Mouse (Mus musculus): ENCODE data around the gene Asl. TPM values are rescaled to one million over a fixed set of nuclear protein-coding genes. Genes with fewer than 3 reads are reported as not detected.

Gene Asl
- total and polyA plus RNA-seq, 3 experiments, result 3.2 to 5.9 (median 4.6) TPM

DNA sequence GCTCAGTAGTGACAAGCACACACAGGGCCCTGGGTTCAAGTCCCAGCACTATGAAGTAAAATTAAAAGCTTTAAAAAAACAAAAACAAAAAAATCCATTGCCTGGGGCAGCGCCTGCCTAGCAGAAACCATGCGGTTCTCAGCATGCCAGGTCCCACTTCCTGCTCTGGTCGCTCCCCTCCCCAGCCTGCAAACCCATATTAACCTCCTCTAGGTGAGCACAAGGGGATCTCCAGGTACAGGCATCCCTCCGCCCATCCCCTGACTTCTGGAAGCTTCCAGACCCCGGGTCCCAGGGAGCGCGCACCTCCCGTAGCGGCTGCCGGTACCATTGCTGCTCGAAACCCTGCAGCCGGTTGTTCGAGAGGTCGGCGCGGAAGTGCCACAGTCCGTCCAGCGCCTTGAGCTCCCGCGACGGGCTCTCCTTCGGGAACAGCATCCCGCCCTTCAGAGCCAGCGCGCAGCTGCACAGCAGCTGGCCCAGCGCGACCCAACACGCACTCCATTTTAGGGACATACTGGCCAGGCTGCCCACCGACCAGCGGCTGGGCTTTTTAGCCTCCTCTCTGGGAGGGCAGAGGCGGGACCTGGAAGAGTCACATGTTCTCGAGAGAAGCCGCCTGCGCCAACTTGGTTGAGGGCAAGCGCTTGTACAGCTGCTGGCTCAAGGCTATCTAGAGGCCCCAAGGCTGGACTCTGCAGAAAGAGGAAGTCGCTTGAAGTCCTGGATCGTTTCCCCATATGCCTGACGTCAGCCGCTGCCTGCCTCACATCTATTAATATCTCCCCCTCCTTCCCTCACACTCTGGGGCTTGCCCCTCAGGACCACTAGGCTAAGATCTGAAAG lies 26.5 kb downstream of the Asl start, which contains the start of gene Gusb:
TSS of gene Gusb (minus strand) at position 749 of the 846 bp plus-strand sequence.
- WGBS, result under 1% methylated on average over 39 of the region's 39 CpGs
- Histone ChIP-seq H3K27me3 (ENCODE audit: control insufficient read depth, insufficient read depth, low read length) (no peaks in the 10 kb centered on the region), H3K36me3 (ENCODE audit: control insufficient read depth, insufficient read depth, low read length) (no peaks in the 10 kb centered on the region), H3K9ac (ENCODE audit: low read depth, low read length) (peak within 1 kb of the TSS; percentile 83), H3K27ac (peak within 1 kb of the TSS; percentile 92), H3K4me3 (peak within 1 kb of the TSS; percentile 86), H3K4me1 (ENCODE audit: control insufficient read depth, insufficient read depth, low read length) (peaks cover 7% of the 10 kb centered on the region), H3K79me2 (replicated peaks; ENCODE audit: control insufficient read depth, insufficient read depth, low read length) (no peaks in the 10 kb centered on the region)
- 0 out of 2 replicates have a peak, but pooled peaks have one; percentile 3 for TF ChIP-seq EP300 (IDR thresholded peaks at IDR 0.05; ENCODE audit: insufficient read depth, low read depth, low read length)
- no peak; the same call in 1 of the 2 replicates for TF ChIP-seq CTCF (IDR thresholded peaks at IDR 0.05)
- peak; percentile 82 for TF ChIP-seq POLR2A (IDR thresholded peaks at IDR 0.05; ENCODE audit: insufficient read depth, low read depth, low read length)
- intact Hi-C loops (cut with DNase I), result loop anchor here (2.0 kb wide), 1 partner anchor 36 kb away; no protein-coding TSS in a partner anchor
- peak; percentile 88 to 92 for DNase-seq

DNA sequence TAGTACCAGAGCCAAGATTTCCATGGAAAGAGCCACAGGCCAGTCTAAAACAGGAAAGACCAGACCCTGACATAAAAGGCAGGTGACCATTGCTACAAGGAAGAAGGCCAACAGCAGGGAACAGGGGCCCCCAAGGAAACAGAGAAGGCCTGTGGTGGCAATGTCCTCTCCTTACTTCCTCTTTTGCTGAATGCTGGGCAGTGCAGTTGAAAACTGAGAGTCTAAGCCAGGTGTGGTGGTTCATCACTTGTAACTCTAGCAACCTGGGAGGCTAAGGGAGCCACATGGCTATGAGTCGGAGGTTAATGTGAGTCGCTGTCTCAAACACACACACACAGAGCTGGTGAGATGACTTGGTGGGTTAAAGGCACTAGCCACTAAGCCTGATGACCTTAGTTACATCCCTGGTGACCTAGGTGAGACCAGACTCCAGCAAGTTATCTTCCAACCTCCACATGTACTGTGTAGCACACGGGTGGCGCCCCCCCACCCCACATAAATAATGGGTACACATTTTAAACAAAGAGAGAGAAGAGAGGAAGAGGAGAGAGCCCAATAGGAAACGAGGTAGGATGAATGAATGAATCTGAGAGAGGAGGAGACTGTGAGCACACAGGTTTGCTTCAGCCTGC lies 27.6 kb downstream of the Asl start:
- no peaks in the 10 kb centered on the region for H3K79me2 ChIP-seq (replicated peaks; ENCODE audit: control insufficient read depth, insufficient read depth, low read length)
- DNase-seq, result no peak
- H3K4me1 ChIP-seq (ENCODE audit: control insufficient read depth, insufficient read depth, low read length), result peaks cover 7% of the 10 kb centered on the region
- H3K9ac ChIP-seq (ENCODE audit: low read depth, low read length), result no peak overlapping the region
- intact Hi-C loops (cut with DNase I), result no loop called here
- no peak for TF ChIP-seq EP300 (IDR thresholded peaks at IDR 0.05; ENCODE audit: insufficient read depth, low read depth, low read length)
- no peak for TF ChIP-seq POLR2A (IDR thresholded peaks at IDR 0.05; ENCODE audit: insufficient read depth, low read depth, low read length)
- no peak for TF ChIP-seq CTCF (IDR thresholded peaks at IDR 0.05)
- H3K27me3 ChIP-seq (ENCODE audit: control insufficient read depth, insufficient read depth, low read length), result no peaks in the 10 kb centered on the region
- H3K36me3 ChIP-seq (ENCODE audit: control insufficient read depth, insufficient read depth, low read length), result no peaks in the 10 kb centered on the region
- H3K4me3 ChIP-seq, result no peak overlapping the region
- WGBS, result 69% methylated on average over 5 of the region's 5 CpGs
- H3K27ac ChIP-seq, result no peak overlapping the region; the same call in 1 of the 2 replicates

DNA sequence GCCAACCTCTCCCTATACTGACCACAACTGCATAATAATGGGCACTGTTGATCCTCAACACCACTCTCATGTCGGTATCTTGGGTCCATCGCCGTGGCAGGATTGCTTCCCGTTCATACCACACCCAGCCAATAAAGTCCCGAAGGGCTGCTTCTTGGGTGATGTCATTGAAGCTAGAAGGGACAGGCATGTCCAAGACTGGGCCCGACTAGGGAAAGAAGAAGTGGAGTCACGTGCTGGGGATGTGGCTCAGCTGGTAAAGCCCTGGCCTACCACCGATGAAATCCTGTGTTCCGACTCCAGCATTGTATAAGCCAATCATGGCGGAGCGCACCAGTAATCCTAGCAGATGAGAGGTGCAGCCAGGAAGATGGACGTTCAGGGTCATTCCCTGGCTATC lies 28.3 kb downstream of the Asl start:
- DNase-seq, result peak; percentile 30 to 58
- Histone ChIP-seq H3K36me3 (ENCODE audit: control insufficient read depth, insufficient read depth, low read length) (no peaks in the 10 kb centered on the region), H3K27ac (no peak overlapping the region; the same call in 1 of the 2 replicates), H3K27me3 (ENCODE audit: control insufficient read depth, insufficient read depth, low read length) (no peaks in the 10 kb centered on the region), H3K79me2 (replicated peaks; ENCODE audit: control insufficient read depth, insufficient read depth, low read length) (no peaks in the 10 kb centered on the region), H3K4me3 (no peak overlapping the region), H3K9ac (ENCODE audit: low read depth, low read length) (no peak overlapping the region), H3K4me1 (ENCODE audit: control insufficient read depth, insufficient read depth, low read length) (peaks cover 7% of the 10 kb centered on the region)
- 74% methylated on average over 12 of the region's 12 CpGs for WGBS
- intact Hi-C loops (cut with DNase I), result no loop called here
- TF ChIP-seq EP300 (IDR thresholded peaks at IDR 0.05; ENCODE audit: insufficient read depth, low read depth, low read length) (no peak), CTCF (IDR thresholded peaks at IDR 0.05) (no peak), POLR2A (IDR thresholded peaks at IDR 0.05; ENCODE audit: insufficient read depth, low read depth, low read length) (no peak)

DNA sequence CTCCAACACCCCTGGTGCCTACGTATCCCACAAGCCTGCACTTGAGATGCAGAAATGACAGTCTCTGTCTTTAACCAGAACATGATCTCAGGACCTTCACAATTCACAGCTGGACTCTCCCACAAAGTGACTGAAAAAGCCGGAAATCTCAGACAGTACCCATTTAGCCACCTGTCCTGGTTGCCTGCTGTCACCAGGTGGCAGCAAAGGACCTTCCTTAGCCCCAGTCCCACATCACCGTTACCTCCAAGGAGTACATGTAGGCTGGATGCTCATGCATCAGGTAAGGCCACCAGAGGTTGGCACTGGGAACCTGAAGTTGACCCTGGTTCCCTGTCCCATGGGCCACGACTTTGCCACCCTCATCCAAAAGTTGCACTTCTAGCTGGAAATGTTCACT lies 29.9 kb downstream of the Asl start:
- peak; percentile 49 to 65 for DNase-seq
- 30% methylated on average over 4 of the region's 4 CpGs for WGBS
- H3K36me3 ChIP-seq (ENCODE audit: control insufficient read depth, insufficient read depth, low read length), result no peaks in the 10 kb centered on the region
- intact Hi-C loops (cut with DNase I), result no loop called here
- TF ChIP-seq CTCF (IDR thresholded peaks at IDR 0.05), result peak; percentile 87
- TF ChIP-seq EP300 (IDR thresholded peaks at IDR 0.05; ENCODE audit: insufficient read depth, low read depth, low read length), result peak; percentile 58; the same call in 1 of the 2 replicates
- TF ChIP-seq POLR2A (IDR thresholded peaks at IDR 0.05; ENCODE audit: insufficient read depth, low read depth, low read length), result no peak
- no peaks in the 10 kb centered on the region for H3K27me3 ChIP-seq (ENCODE audit: control insufficient read depth, insufficient read depth, low read length)
- no peak overlapping the region for H3K4me3 ChIP-seq
- no peak overlapping the region for H3K9ac ChIP-seq (ENCODE audit: low read depth, low read length)
- no peak overlapping the region for H3K27ac ChIP-seq
- peaks cover 7% of the 10 kb centered on the region for H3K4me1 ChIP-seq (ENCODE audit: control insufficient read depth, insufficient read depth, low read length)
- no peaks in the 10 kb centered on the region for H3K79me2 ChIP-seq (replicated peaks; ENCODE audit: control insufficient read depth, insufficient read depth, low read length)

DNA sequence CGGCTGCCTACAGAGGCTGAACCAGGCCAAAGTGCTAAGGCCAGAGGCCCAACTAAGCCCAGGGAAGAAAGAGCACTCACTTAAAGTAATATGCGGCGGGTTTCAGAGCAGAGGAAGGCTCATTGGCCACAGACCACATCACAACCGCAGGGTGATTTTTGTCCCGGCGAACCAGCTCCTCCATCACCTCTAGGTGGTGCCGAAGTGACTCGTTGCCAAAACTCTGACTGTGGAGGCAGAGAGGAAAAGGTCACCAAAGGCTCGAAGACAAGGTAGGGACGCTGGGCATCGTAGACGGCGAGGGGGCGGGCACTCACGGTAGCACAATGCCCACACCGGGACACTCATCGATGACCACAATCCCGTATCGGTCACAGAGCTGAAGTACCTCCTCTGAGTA lies 31.3 kb downstream of the Asl start:
- TF ChIP-seq POLR2A (IDR thresholded peaks at IDR 0.05; ENCODE audit: insufficient read depth, low read depth, low read length), result no peak
- TF ChIP-seq CTCF (IDR thresholded peaks at IDR 0.05), result no peak
- TF ChIP-seq EP300 (IDR thresholded peaks at IDR 0.05; ENCODE audit: insufficient read depth, low read depth, low read length), result no peak
- intact Hi-C loops (cut with DNase I), result no loop called here

More for the DNA sequence above, 31.3 kb downstream of the Asl start:
- H3K36me3 ChIP-seq (ENCODE audit: control insufficient read depth, insufficient read depth, low read length), result no peaks in the 10 kb centered on the region
- no peaks in the 10 kb centered on the region for H3K27me3 ChIP-seq (ENCODE audit: control insufficient read depth, insufficient read depth, low read length)
- 72% methylated on average over 19 of the region's 19 CpGs for WGBS
- no peak overlapping the region for H3K4me3 ChIP-seq
- H3K4me1 ChIP-seq (ENCODE audit: control insufficient read depth, insufficient read depth, low read length), result peaks cover 2% of the 10 kb centered on the region
- H3K79me2 ChIP-seq (replicated peaks; ENCODE audit: control insufficient read depth, insufficient read depth, low read length), result no peaks in the 10 kb centered on the region
- no peak overlapping the region for H3K9ac ChIP-seq (ENCODE audit: low read depth, low read length)
- no peak overlapping the region for H3K27ac ChIP-seq
- DNase-seq, result no peak

Measured in heart, adult 2 months (tissue).